Mouse (Mus musculus) myocyte (in vitro differentiated cells): ENCODE measurements at regions not wholly inside any gene's neighbourhood (a gene's known extent, or its start where the extent isn't known, plus 50 kb on each side); places are given as distances from the start of the nearest gene placed in this dataset.

Experiments
- CEBPB ChIP-seq: IDR thresholded peaks from 2 replicates; pipeline ENCODE4 v1.6.1; 2011; ENCODE audit warnings: mild to moderate bottlenecking, moderate library complexity; ENCODE audit not compliant: poor library complexity, insufficient read depth, severe bottlenecking
- E2F4 ChIP-seq: IDR thresholded peaks from one replicate; pipeline ENCODE4 v1.6.1; 2011; ENCODE audit warnings: mild to moderate bottlenecking, control low read depth, moderate library complexity; ENCODE audit not compliant: insufficient read depth
- MAX ChIP-seq: IDR thresholded peaks from one replicate; pipeline ENCODE4 v1.6.1; 2011; ENCODE audit warnings: low read depth, mild to moderate bottlenecking, control low read depth
- MYOG ChIP-seq, 3 experiments: IDR thresholded peaks; one replicate each; pipeline ENCODE4 v1.6.1; 2011; ENCODE audit warnings: control low read depth in 2 of 3, low read depth in 2 of 3, mild to moderate bottlenecking in 2 of 3; ENCODE audit not compliant: insufficient read length in 2 of 3, control insufficient read depth in 1 of 3, insufficient read depth in 1 of 3
- POLR2A ChIP-seq: IDR thresholded peaks from one replicate; pipeline ENCODE4 v1.6.1; 2011; ENCODE audit warnings: low read depth, mild to moderate bottlenecking, control low read depth, moderate library complexity; ENCODE audit not compliant: insufficient read length
- POLR2AphosphoS2 ChIP-seq: IDR thresholded peaks from one replicate; pipeline ENCODE4 v1.6.1; 2011; ENCODE audit warnings: low read depth, control low read depth; ENCODE audit not compliant: insufficient read length
- REST ChIP-seq: IDR thresholded peaks from one replicate; pipeline ENCODE4 v1.6.1; 2011; ENCODE audit warnings: mild to moderate bottlenecking, control low read depth, moderate library complexity; ENCODE audit not compliant: insufficient read depth, insufficient read length
- SRF ChIP-seq: IDR thresholded peaks from one replicate; pipeline ENCODE4 v1.6.1; 2011; ENCODE audit warnings: low read depth; ENCODE audit not compliant: control insufficient read depth, insufficient read length
- TCF12 ChIP-seq: IDR thresholded peaks from one replicate; pipeline ENCODE4 v1.6.1; 2011; ENCODE audit warnings: mild to moderate bottlenecking, control low read depth; ENCODE audit not compliant: poor library complexity, insufficient read depth, severe bottlenecking
- TCF3 ChIP-seq: IDR thresholded peaks from one replicate; pipeline ENCODE4 v1.6.1; 2011; ENCODE audit warnings: low read depth, control low read depth; ENCODE audit not compliant: insufficient read length
- USF1 ChIP-seq: IDR thresholded peaks from one replicate; pipeline ENCODE4 v1.6.1; 2011; ENCODE audit warnings: low read depth, mild to moderate bottlenecking, control low read depth, moderate library complexity

DNA sequence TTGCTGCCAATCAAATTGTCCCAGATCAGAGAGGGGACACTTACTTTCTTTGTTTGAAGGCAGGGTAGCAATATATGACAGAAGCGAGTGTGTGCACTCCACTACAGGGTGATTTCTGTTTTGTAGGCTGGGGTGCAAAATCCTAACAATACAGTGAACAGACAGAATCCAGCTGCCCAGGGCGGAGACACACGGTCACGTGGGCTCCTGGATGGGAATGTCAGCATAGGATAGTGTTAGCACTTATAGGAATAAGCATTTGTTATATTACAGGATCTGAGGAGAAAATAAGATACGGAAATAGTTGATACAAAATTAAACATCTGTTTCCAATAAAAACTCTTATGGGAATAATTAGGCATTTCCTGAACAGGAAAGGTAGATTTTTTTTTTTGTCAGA lies 169.1 kb upstream of the Ubr2 start:
- TF ChIP-seq POLR2A: no peak
- TF ChIP-seq TCF12: no peak
- TF ChIP-seq TCF3: no peak
- TF ChIP-seq E2F4: no peak
- no peak for TF ChIP-seq SRF
- no peak for TF ChIP-seq MYOG (IDR thresholded peaks at IDR 0.05; ENCODE audit: control insufficient read depth in 1 of 3, insufficient read depth in 1 of 3, insufficient read length in 2 of 3, low read depth in 2 of 3)
- TF ChIP-seq USF1: peak; percentile 66
- TF ChIP-seq POLR2AphosphoS2: no peak
- TF ChIP-seq MAX: no peak
- no peak for TF ChIP-seq CEBPB
- TF ChIP-seq REST: no peak
